Mouse (Mus musculus) cerebellum, adult 2 months (tissue): ENCODE results near the gene Rpp21. TPM values are rescaled to one million over a fixed set of nuclear protein-coding genes. Genes with fewer than 3 reads are reported as not detected.

Source experiments
- DNase-seq, 2 experiments: peaks; one replicate each; pipeline ENCODE4 v3.0.0; 2021
- H3K27ac ChIP-seq: fragments of 200-500 bp; 2 replicates; pipeline ENCODE4 v1.5.1; 2012; ENCODE audit warnings: low read length, control low read depth, inconsistent platforms; ENCODE audit not compliant: insufficient read depth
- H3K27me3 ChIP-seq: fragments of 200-500 bp; 2 replicates; pipeline ENCODE4 v1.6.1; 2012; ENCODE audit warnings: inconsistent platforms, mild to moderate bottlenecking, low read length, moderate library complexity; ENCODE audit not compliant: control insufficient read depth, insufficient read depth
- H3K4me1 ChIP-seq: fragments of 200-500 bp; 2 replicates; pipeline ENCODE4 v1.6.1; 2011; ENCODE audit warnings: low read length; ENCODE audit not compliant: control insufficient read depth, insufficient read depth
- H3K4me3 ChIP-seq: fragments of 200-500 bp; replicated peaks from 2 replicates; pipeline ENCODE3; 2011; ENCODE audit warnings: mild to moderate bottlenecking, low read depth, low read length, control low read depth; ENCODE audit not compliant: insufficient read depth
- CTCF ChIP-seq: fragments of 200-500 bp; IDR thresholded peaks from 2 replicates; pipeline ENCODE4 v1.5.1; 2011; ENCODE audit warnings: low read depth, mild to moderate bottlenecking, control low read depth, low read length, moderate library complexity, borderline replicate concordance; ENCODE audit not compliant: insufficient read depth
- POLR2A ChIP-seq: fragments of 200-500 bp; IDR thresholded peaks from 2 replicates; pipeline ENCODE4 v1.6.1; 2011; ENCODE audit warnings: low read length, control low read depth, borderline replicate concordance; ENCODE audit not compliant: insufficient read depth
- WGBS: fragments of 180-500 bp; shearing (Covaris S2); methylation state at CpG from one replicate; pipeline ENCODE4 v1.1.7; 2018; 5-methylcytosine and 5-hydroxymethylcytosine counted together
- polyA plus RNA-seq: library from polyadenylated mRNA; depleted of rRNA; stranded (reverse); fragments of >200 nt; gene quantifications from 2 replicates; pipeline ENCODE4 v1.2.3, GENCODE M21; 2012; rRNA removed

Rpp21 gene
- polyA plus RNA-seq, 1 experiment, result 71.8 TPM

GRCm38 (mm10) chr17:36229046-36229445, 28.8 kb downstream of the Rpp21 start:
- Histone ChIP-seq H3K4me3 (no peak overlapping the region), H3K27me3 (peaks cover 1% of the 10 kb centered on the region; the same call in 1 of the 2 replicates), H3K4me1 (no peaks in the 10 kb centered on the region; the same call in 1 of the 2 replicates), H3K27ac (no peak overlapping the region)
- TF ChIP-seq CTCF, result no peak
- TF ChIP-seq POLR2A, result no peak
- WGBS, result 10% methylated on average over 5 of the region's 5 CpGs
- DNase-seq, result no peak

GRCm38 (mm10) chr17:36226921-36227320, 30.9 kb downstream of the Rpp21 start:
- Histone ChIP-seq H3K27me3 (peaks cover 1% of the 10 kb centered on the region; the same call in 1 of the 2 replicates), H3K4me1 (no peaks in the 10 kb centered on the region; the same call in 1 of the 2 replicates), H3K27ac (no peak overlapping the region), H3K4me3 (no peak overlapping the region)
- no peak for DNase-seq
- 28% methylated on average over 8 of the region's 8 CpGs for WGBS
- no peak for TF ChIP-seq CTCF
- no peak for TF ChIP-seq POLR2A

GRCm38 (mm10) chr17:36225231-36225824, 32.5 kb downstream of the Rpp21 start:
- no peak overlapping the region for H3K27ac ChIP-seq
- peaks cover 1% of the 10 kb centered on the region; the same call in 1 of the 2 replicates for H3K27me3 ChIP-seq
- DNase-seq, result no peak
- H3K4me3 ChIP-seq, result no peak overlapping the region
- WGBS, result 5% methylated on average over 9 of the region's 9 CpGs
- TF ChIP-seq CTCF (no peak), POLR2A (no peak)
- no peaks in the 10 kb centered on the region; the same call in 1 of the 2 replicates for H3K4me1 ChIP-seq

GRCm38 (mm10) chr17:36224451-36224850, 33.4 kb downstream of the Rpp21 start:
- no peaks in the 10 kb centered on the region; the same call in 1 of the 2 replicates for H3K4me1 ChIP-seq
- WGBS, result 56% methylated on average over 3 of the region's 3 CpGs
- TF ChIP-seq CTCF (no peak), POLR2A (no peak)
- H3K27me3 ChIP-seq, result no peaks in the 10 kb centered on the region; the same call in 1 of the 2 replicates
- H3K4me3 ChIP-seq, result no peak overlapping the region
- no peak overlapping the region for H3K27ac ChIP-seq
- no peak for DNase-seq

GRCm38 (mm10) chr17:36218594-36219155, 39.2 kb downstream of the Rpp21 start:
- Histone ChIP-seq H3K4me1 (no peaks in the 10 kb centered on the region), H3K27me3 (no peaks in the 10 kb centered on the region; the same call in 1 of the 2 replicates), H3K27ac (no peak overlapping the region), H3K4me3 (no peak overlapping the region)
- WGBS, result 52% methylated on average over 5 of the region's 5 CpGs
- no peak for DNase-seq
- TF ChIP-seq CTCF (no peak), POLR2A (no peak)

GRCm38 (mm10) chr17:36215586-36215985, 42.3 kb downstream of the Rpp21 start:
- no peaks in the 10 kb centered on the region for H3K4me1 ChIP-seq
- no peak for DNase-seq
- no peaks in the 10 kb centered on the region; the same call in 1 of the 2 replicates for H3K27me3 ChIP-seq
- TF ChIP-seq POLR2A, result no peak
- no peak for TF ChIP-seq CTCF
- H3K27ac ChIP-seq, result no peak overlapping the region
- 4% methylated on average over 20 of the region's 20 CpGs for WGBS
- no peak overlapping the region for H3K4me3 ChIP-seq

- no peak for TF ChIP-seq CTCF
- TF ChIP-seq POLR2A, result no peak
- H3K27ac ChIP-seq, result no peak overlapping the region
- H3K27me3 ChIP-seq, result no peaks in the 10 kb centered on the region; the same call in 1 of the 2 replicates
- H3K4me3 ChIP-seq, result no peak overlapping the region
- DNase-seq, result no peak
- H3K4me1 ChIP-seq, result no peaks in the 10 kb centered on the region
Measured at GRCm38 (mm10) chr17:36206846-36207245, 51.0 kb downstream of the Rpp21 start.

- Histone ChIP-seq H3K4me1 (no peaks in the 10 kb centered on the region), H3K4me3 (no peak overlapping the region), H3K27me3 (no peaks in the 10 kb centered on the region; the same call in 1 of the 2 replicates), H3K27ac (no peak overlapping the region)
- no peak for DNase-seq
- TF ChIP-seq POLR2A (no peak), CTCF (no peak)
- under 1% methylated on average over 40 of the region's 41 CpGs for WGBS
Measured at GRCm38 (mm10) chr17:36205862-36206261, 52.0 kb downstream of the Rpp21 start.

Other genes with a start within 250 kb of the Rpp21 start
- gene H2-T24, start 237.5 kb downstream of the Rpp21 start, polyA plus RNA-seq, result 0.95 and 1.1 TPM in 2 replicates
- gene H2-T23, start 225.2 kb downstream of the Rpp21 start, polyA plus RNA-seq, result 13.0 and 17.3 TPM in 2 replicates
- 25.5 and 31.0 TPM in 2 replicates for gene H2-T22, start 215.3 kb downstream of the Rpp21 start, polyA plus RNA-seq
- not detected in 2 replicates for gene Gm6034, start 215.1 kb downstream of the Rpp21 start, polyA plus RNA-seq
- 0.08 and 0.15 TPM in 2 replicates for gene Gm11127, start 199.7 kb downstream of the Rpp21 start, polyA plus RNA-seq
- gene Gm19684, start 136.4 kb downstream of the Rpp21 start, polyA plus RNA-seq, result 0.10 TPM in 1 of 2 replicates, not detected in the other
- not detected in 2 replicates for gene Gm7030, start 128.6 kb downstream of the Rpp21 start, polyA plus RNA-seq
- gene Gm8909, start 89.5 kb downstream of the Rpp21 start, polyA plus RNA-seq, result not detected in 2 replicates
- gene H2-T3, start 67.8 kb downstream of the Rpp21 start, polyA plus RNA-seq, result not detected in 2 replicates
- gene Trim39, start 14.2 kb upstream of the Rpp21 start, polyA plus RNA-seq, result 55.6 and 57.9 TPM in 2 replicates
- gene H2-M10.2, start 28.4 kb upstream of the Rpp21 start, polyA plus RNA-seq, result not detected in 2 replicates
- gene H2-M10.1, start 68.1 kb upstream of the Rpp21 start, polyA plus RNA-seq, result not detected in 2 replicates
- gene H2-M10.3, start 110.3 kb upstream of the Rpp21 start, polyA plus RNA-seq, result not detected in 2 replicates
- not detected in 2 replicates for gene H2-M10.4, start 204.3 kb upstream of the Rpp21 start, polyA plus RNA-seq